Mouse (Mus musculus): ENCODE measurements around the gene Mrpl4. TPM values are rescaled to one million over a fixed set of nuclear protein-coding genes. Genes with fewer than 3 reads are reported as not detected.
"Not testable (repeated sequence)": the region's sequence is repeated elsewhere in the genome, so short reads cannot be mapped to it uniquely, and the experiment has no call there.

The Mrpl4 gene
- polyA plus RNA-seq, 1 experiment from 2014 or later = 139 TPM

DNA sequence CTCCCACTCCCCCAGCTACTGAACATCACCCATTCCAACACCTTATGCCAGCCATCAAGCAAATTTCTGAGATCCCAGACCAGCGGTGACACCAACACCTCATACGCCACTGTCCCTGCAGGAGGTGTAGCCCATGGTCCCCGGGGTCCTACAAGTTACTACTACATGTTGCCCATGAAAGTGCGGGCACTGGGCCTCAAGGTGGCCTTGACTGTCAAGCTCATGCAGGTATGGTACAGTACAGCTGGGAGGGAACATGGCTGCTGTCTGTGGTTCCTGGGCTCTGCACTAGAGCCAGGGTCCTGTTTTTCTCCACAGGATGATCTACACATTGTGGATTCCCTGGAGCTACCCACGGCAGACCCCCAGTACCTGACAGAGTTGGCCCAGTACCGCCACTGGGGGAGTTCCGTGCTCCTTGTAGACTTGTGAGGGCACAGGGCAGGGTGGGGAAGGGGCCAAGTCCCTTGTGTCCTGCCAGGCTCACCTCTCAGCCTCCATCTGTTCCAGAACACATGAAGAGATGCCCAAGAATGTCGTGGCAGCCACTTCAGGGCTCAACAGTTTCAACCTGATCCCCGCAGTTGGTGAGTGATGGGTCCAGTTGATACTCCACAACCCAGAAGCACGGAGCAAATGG, 4.9 kb downstream of the Mrpl4 start:
- Histone ChIP-seq H3K4me2 (ENCODE audit: low read depth, low read length) (no peak overlapping the region), H3K27ac (replicated peaks; ENCODE audit: low read depth, low read length) (no peak overlapping the region), H3K36me3 (replicated peaks; ENCODE audit: control insufficient read depth, insufficient read depth, low read depth, low read length) (peaks cover 6% of the 10 kb centered on the region; the same call in 1 of the 2 replicates), H3K9ac (replicated peaks; ENCODE audit: low read length) (no peak overlapping the region), H3K4me3 (ENCODE audit: low read depth, low read length) (no peak overlapping the region), H3K4me1 (ENCODE audit: control insufficient read depth, insufficient read depth, low read length) (no peaks in the 10 kb centered on the region), H3K9me3 (replicated peaks; ENCODE audit: control insufficient read depth, low read length) (no peaks in the 10 kb centered on the region), H3K27me3 (ENCODE audit: control insufficient read depth, insufficient read depth, low read length) (no peaks in the 10 kb centered on the region)
- no peak for DNase-seq (ENCODE audit: low spot score)
- WGBS = 90% methylated on average over 10 of the region's 10 CpGs
- ATAC-seq (replicated peaks; ENCODE audit: insufficient number of reproducible peaks, low FRiP score, low TSS enrichment, low read depth) = no peak

DNA sequence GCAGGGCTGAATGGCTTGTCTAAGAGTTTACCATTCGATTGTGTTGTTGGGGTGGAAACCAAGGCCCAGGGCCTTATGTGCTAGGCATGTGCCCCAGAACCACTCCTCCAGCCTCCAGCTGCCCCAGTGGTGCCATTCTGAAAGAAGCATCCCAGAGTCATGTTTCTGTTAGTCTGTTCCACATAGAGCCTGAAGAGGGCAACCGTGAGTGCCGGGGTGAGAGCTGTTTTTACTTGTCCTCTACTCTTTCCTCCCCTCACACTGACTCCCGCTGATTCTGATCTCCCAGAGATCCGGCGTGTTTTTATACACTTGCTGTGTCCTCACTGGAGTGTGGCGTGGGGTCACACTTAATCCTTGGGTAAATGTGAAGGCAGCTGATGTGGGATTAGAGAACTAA, 5.5 kb downstream of the Mrpl4 start:
- peaks cover 6% of the 10 kb centered on the region; the same call in 1 of the 2 replicates for H3K36me3 ChIP-seq (replicated peaks; ENCODE audit: control insufficient read depth, insufficient read depth, low read depth, low read length)
- DNase-seq (ENCODE audit: low spot score) (no peak), ATAC-seq (replicated peaks; ENCODE audit: insufficient number of reproducible peaks, low FRiP score, low TSS enrichment, low read depth) (no peak)
- H3K4me2 ChIP-seq (ENCODE audit: low read depth, low read length) = no peak overlapping the region
- H3K4me1 ChIP-seq (ENCODE audit: control insufficient read depth, insufficient read depth, low read length) = no peaks in the 10 kb centered on the region
- no peak overlapping the region for H3K9ac ChIP-seq (replicated peaks; ENCODE audit: low read length)
- WGBS = 88% methylated on average over 7 of the region's 7 CpGs
- no peak overlapping the region for H3K27ac ChIP-seq (replicated peaks; ENCODE audit: low read depth, low read length)
- H3K4me3 ChIP-seq (ENCODE audit: low read depth, low read length) = no peak overlapping the region
- no peaks in the 10 kb centered on the region for H3K27me3 ChIP-seq (ENCODE audit: control insufficient read depth, insufficient read depth, low read length)
- H3K9me3 ChIP-seq (replicated peaks; ENCODE audit: control insufficient read depth, low read length) = no peaks in the 10 kb centered on the region

DNA sequence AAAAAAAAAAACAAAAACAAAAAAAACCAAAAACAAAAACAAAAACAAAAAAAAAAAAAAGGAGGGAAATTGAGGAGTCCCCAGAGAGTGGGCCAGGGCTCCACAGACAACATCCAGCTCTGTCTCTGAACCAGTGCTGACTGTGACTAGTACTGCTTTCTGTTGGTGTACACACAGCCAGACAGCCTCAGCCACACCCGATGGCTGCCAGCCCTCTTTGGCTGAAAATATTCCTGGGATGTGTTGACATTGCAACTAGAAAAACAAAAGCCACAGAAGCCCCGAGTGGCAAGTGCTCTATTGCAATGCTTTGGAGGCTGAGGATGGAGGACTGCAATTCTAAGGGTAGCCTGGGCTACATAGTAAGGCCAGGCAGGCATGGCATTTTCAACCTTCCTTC, 7.8 kb downstream of the Mrpl4 start:
- H3K9ac ChIP-seq (replicated peaks; ENCODE audit: low read length) = no peak overlapping the region
- DNase-seq (ENCODE audit: low spot score) (no peak), ATAC-seq (replicated peaks; ENCODE audit: insufficient number of reproducible peaks, low FRiP score, low TSS enrichment, low read depth) (no peak)

DNA sequence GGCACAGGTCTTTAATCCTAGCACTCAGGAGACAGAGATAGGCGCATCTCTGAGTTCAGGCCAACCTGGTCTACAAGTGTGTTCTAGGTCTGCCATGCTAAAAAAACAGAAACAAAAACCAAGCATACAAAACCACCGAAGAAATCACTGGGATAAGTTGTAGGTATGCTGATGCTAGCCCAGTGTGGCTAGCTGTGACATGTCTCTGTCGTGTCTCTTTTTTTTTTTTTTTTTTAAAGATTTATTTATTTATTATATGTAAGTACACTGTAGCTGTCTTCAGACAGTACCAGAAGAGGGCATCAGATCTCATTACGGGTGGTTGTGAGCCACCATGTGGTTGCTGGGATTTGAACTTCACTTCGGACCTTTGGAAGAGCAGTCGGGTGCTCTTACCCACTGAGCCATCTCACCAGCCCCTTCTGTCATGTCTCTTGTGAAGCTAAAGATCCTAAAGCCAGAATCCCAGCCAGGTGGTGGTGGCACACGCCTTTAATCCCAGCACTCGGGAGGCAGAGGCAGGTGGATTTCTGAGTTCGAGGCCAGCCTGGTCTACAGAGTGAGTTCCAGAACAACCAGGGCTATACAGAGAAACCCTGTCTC, 8.5 kb downstream of the Mrpl4 start:
- not testable (repeated sequence) for H3K4me3 ChIP-seq (ENCODE audit: low read depth, low read length); H3K36me3 ChIP-seq (replicated peaks; ENCODE audit: control insufficient read depth, insufficient read depth, low read depth, low read length); H3K27ac ChIP-seq (replicated peaks; ENCODE audit: low read depth, low read length); ATAC-seq (replicated peaks; ENCODE audit: insufficient number of reproducible peaks, low FRiP score, low TSS enrichment, low read depth); H3K4me2 ChIP-seq (ENCODE audit: low read depth, low read length); H3K4me1 ChIP-seq (ENCODE audit: control insufficient read depth, insufficient read depth, low read length); H3K9ac ChIP-seq (replicated peaks; ENCODE audit: low read length); DNase-seq (ENCODE audit: low spot score); H3K9me3 ChIP-seq (replicated peaks; ENCODE audit: control insufficient read depth, low read length)
- peaks cover 14% of the 10 kb centered on the region for H3K27me3 ChIP-seq (ENCODE audit: control insufficient read depth, insufficient read depth, low read length)
- 70% methylated on average over 9 of the region's 9 CpGs for WGBS

More for the DNA sequence above, 7.8 kb downstream of the Mrpl4 start:
- H3K4me1 ChIP-seq (ENCODE audit: control insufficient read depth, insufficient read depth, low read length) = no peaks in the 10 kb centered on the region
- 64% methylated on average over 2 of the region's 2 CpGs for WGBS
- H3K36me3 ChIP-seq (replicated peaks; ENCODE audit: control insufficient read depth, insufficient read depth, low read depth, low read length) = peaks cover 6% of the 10 kb centered on the region; the same call in 1 of the 2 replicates
- H3K27me3 ChIP-seq (ENCODE audit: control insufficient read depth, insufficient read depth, low read length) = peaks cover 7% of the 10 kb centered on the region
- H3K27ac ChIP-seq (replicated peaks; ENCODE audit: low read depth, low read length) = no peak overlapping the region
- no peak overlapping the region for H3K4me2 ChIP-seq (ENCODE audit: low read depth, low read length)
- H3K4me3 ChIP-seq (ENCODE audit: low read depth, low read length) = no peak overlapping the region
- H3K9me3 ChIP-seq (replicated peaks; ENCODE audit: control insufficient read depth, low read length) = no peaks in the 10 kb centered on the region

DNA sequence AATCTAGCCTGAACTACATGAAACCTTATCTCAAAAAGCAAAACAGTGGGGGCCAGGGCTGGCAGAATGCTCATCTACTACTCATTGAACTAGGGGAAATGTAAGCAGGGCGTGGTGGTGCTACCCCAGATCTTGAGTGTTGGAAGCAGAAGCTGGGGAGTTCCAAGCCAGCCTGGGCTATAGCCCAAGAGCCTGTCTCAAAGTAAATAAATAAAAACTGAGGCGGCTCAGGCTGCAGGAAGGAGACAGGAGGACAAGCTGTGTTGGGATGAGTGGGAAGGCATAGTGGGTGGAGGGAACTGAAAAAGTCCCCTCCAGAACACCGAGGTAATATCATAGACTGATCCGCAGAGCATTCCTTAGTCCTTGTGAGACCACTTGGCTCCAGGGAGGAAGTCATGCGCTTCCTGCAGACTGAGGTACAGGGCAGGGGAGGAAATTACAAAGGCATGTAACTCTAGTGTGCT, 9.3 kb downstream of the Mrpl4 start:
- no peaks in the 10 kb centered on the region for H3K9me3 ChIP-seq (replicated peaks; ENCODE audit: control insufficient read depth, low read length)
- no peak overlapping the region for H3K27ac ChIP-seq (replicated peaks; ENCODE audit: low read depth, low read length)
- no peak overlapping the region for H3K9ac ChIP-seq (replicated peaks; ENCODE audit: low read length)
- peaks cover 22% of the 10 kb centered on the region for H3K27me3 ChIP-seq (ENCODE audit: control insufficient read depth, insufficient read depth, low read length)
- no peak for DNase-seq (ENCODE audit: low spot score)
- no peak for ATAC-seq (replicated peaks; ENCODE audit: insufficient number of reproducible peaks, low FRiP score, low TSS enrichment, low read depth)
- H3K4me3 ChIP-seq (ENCODE audit: low read depth, low read length) = no peak overlapping the region
- peaks cover 3% of the 10 kb centered on the region; the same call in 1 of the 2 replicates for H3K36me3 ChIP-seq (replicated peaks; ENCODE audit: control insufficient read depth, insufficient read depth, low read depth, low read length)
- no peak overlapping the region for H3K4me2 ChIP-seq (ENCODE audit: low read depth, low read length)
- WGBS = 68% methylated on average over 5 of the region's 5 CpGs
- no peaks in the 10 kb centered on the region; the same call in 1 of the 2 replicates for H3K4me1 ChIP-seq (ENCODE audit: control insufficient read depth, insufficient read depth, low read length)

DNA sequence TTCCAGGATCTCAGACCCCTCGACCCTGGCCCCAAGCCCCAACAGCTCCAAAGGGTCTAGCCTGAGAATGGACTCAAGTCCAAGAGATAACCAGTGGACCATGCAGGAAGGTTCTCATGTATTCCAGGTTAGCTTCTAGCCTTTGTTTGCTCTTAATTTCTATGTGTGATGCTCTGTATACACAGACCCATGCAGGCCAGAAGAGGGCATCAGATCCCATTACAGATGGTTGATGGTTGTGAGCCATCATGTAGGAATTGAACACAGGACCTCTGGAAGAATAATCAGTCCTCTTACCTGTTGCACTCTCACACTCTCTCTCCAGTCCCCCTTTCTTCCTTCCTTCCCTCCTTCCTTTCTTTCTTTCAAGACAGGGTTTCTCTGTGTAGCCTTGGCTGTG, 9.8 kb downstream of the Mrpl4 start:
- WGBS = 33% methylated on average over 1 of the region's 1 CpGs
- DNase-seq (ENCODE audit: low spot score) = no peak
- no peaks in the 10 kb centered on the region for H3K9me3 ChIP-seq (replicated peaks; ENCODE audit: control insufficient read depth, low read length)
- ATAC-seq (replicated peaks; ENCODE audit: insufficient number of reproducible peaks, low FRiP score, low TSS enrichment, low read depth) = no peak
- H3K4me1 ChIP-seq (ENCODE audit: control insufficient read depth, insufficient read depth, low read length) = no peaks in the 10 kb centered on the region; the same call in none of the 2 replicates
- no peak overlapping the region for H3K4me3 ChIP-seq (ENCODE audit: low read depth, low read length)
- no peak overlapping the region for H3K27ac ChIP-seq (replicated peaks; ENCODE audit: low read depth, low read length)
- no peak overlapping the region for H3K4me2 ChIP-seq (ENCODE audit: low read depth, low read length)
- H3K9ac ChIP-seq (replicated peaks; ENCODE audit: low read length) = no peak overlapping the region
- H3K27me3 ChIP-seq (ENCODE audit: control insufficient read depth, insufficient read depth, low read length) = peaks cover 26% of the 10 kb centered on the region
- H3K36me3 ChIP-seq (replicated peaks; ENCODE audit: control insufficient read depth, insufficient read depth, low read depth, low read length) = no peaks in the 10 kb centered on the region; the same call in 1 of the 2 replicates

DNA sequence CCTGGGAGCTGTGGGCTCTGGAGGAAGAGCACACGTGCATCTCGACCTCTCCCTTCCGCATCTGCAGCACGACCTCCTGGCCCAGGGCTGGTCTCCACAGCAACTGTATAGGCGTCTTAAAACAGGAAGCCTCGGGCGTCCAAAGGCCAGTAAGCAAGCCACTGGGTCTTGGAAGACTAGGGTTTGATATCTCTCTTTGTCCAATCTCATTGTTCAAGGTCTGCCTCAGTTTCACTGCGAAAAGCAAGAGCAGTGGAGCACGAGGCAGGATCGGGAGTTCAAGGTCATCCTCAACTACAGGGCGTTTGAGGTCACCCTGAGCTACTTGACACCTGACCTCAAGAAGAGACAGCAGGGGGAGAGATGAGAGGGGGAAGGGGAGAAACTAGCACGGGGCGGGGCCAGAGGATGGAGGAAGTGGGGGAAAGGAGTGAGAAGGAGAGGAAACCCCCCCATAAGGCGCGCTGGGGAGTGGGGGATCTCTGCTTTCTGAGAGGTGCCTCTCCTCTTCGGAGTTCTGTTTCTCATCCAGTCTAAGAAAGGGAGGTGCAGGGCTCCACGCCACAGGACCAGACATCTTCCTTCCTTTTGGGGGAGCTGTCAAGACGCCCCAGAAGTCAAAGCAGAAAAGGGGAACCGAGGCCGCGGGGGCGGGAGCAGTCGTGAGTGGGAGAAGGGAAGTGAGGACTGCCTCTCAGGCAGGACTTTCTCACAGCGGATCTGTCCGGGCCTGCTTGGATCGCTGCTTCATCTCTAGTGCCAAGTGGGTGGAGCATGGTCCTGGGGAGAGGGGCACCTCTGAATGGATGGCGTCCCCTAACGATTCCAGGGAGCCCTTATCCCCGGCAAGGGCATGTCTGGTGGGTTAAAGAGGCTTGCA, 12.4 kb downstream of the Mrpl4 start:
- DNase-seq (ENCODE audit: low spot score) (no peak), ATAC-seq (replicated peaks; ENCODE audit: insufficient number of reproducible peaks, low FRiP score, low TSS enrichment, low read depth) (no peak)
- Histone ChIP-seq H3K4me2 (ENCODE audit: low read depth, low read length) (peak overlapping the region; percentile 29), H3K27me3 (ENCODE audit: control insufficient read depth, insufficient read depth, low read length) (peaks cover 30% of the 10 kb centered on the region), H3K9me3 (replicated peaks; ENCODE audit: control insufficient read depth, low read length) (no peaks in the 10 kb centered on the region), H3K4me1 (ENCODE audit: control insufficient read depth, insufficient read depth, low read length) (no peaks in the 10 kb centered on the region; the same call in none of the 2 replicates), H3K36me3 (replicated peaks; ENCODE audit: control insufficient read depth, insufficient read depth, low read depth, low read length) (no peaks in the 10 kb centered on the region), H3K4me3 (ENCODE audit: low read depth, low read length) (peak overlapping the region; percentile 23; the same call in 1 of the 2 replicates), H3K27ac (replicated peaks; ENCODE audit: low read depth, low read length) (no peak overlapping the region), H3K9ac (replicated peaks; ENCODE audit: low read length) (no peak overlapping the region)
- 1% methylated on average over 29 of the region's 29 CpGs for WGBS
